Mouse (Mus musculus): ENCODE data around the gene Pms2.

- TF ChIP-seq CTCF (IDR thresholded peaks at IDR 0.05; ENCODE audit: low read depth) (no peak), EP300 (IDR thresholded peaks at IDR 0.05; ENCODE audit: low read depth) (no peak)
These were observed 6.5 kb downstream of the Pms2 start for GRCm38 (mm10) chr5:143916221-143916620.
